Mouse (Mus musculus) adrenal gland, postnatal 10 days (tissue): ENCODE results near the gene Ppp1r14b. TPM values are rescaled to one million over a fixed set of nuclear protein-coding genes. Genes with fewer than 3 reads are reported as not detected.
A peak's percentile ranks its signal among the peaks of the same experiment; 100 is the strongest.

Source experiments
- DNase-seq: peaks from one replicate; pipeline ENCODE4 v3.0.0; 2021; ENCODE audit warnings: mixed read lengths
- long read RNA-seq, 2 experiments: library from polyadenylated mRNA; stranded (forward); transcript quantifications; one replicate each; pipeline ENCODE4 v2.0.0; 2021
- total RNA-seq, 2 experiments: library from RNA; stranded (reverse); gene quantifications; 2 replicates each; pipeline ENCODE4 v1.2.3; 2021

Gene Ppp1r14b
- total RNA-seq: 100 to 1,000 TPM; 289 to 333 TPM
- long read RNA-seq, experiment 1, transcript Ppp1r14b-201 (4 exons, 999 nt): major isoform, 251 of 268 reads
- long read RNA-seq, experiment 1, partial matches to known transcripts: 0 of 268 reads
- long read RNA-seq, experiment 1, other reads (novel, unspliced or antisense): 10 of 268 reads
- long read RNA-seq, experiment 2, transcript Ppp1r14b-201 (4 exons, 999 nt): major isoform, 143 of 163 reads
- long read RNA-seq, experiment 2, transcript Ppp1r14b-202 (3 exons, 552 nt): minor isoform, 5 of 163 reads
- long read RNA-seq, experiment 2, partial matches to known transcripts: 6 of 163 reads
- long read RNA-seq, experiment 2, other reads (novel, unspliced or antisense): 5 of 163 reads

DNA sequence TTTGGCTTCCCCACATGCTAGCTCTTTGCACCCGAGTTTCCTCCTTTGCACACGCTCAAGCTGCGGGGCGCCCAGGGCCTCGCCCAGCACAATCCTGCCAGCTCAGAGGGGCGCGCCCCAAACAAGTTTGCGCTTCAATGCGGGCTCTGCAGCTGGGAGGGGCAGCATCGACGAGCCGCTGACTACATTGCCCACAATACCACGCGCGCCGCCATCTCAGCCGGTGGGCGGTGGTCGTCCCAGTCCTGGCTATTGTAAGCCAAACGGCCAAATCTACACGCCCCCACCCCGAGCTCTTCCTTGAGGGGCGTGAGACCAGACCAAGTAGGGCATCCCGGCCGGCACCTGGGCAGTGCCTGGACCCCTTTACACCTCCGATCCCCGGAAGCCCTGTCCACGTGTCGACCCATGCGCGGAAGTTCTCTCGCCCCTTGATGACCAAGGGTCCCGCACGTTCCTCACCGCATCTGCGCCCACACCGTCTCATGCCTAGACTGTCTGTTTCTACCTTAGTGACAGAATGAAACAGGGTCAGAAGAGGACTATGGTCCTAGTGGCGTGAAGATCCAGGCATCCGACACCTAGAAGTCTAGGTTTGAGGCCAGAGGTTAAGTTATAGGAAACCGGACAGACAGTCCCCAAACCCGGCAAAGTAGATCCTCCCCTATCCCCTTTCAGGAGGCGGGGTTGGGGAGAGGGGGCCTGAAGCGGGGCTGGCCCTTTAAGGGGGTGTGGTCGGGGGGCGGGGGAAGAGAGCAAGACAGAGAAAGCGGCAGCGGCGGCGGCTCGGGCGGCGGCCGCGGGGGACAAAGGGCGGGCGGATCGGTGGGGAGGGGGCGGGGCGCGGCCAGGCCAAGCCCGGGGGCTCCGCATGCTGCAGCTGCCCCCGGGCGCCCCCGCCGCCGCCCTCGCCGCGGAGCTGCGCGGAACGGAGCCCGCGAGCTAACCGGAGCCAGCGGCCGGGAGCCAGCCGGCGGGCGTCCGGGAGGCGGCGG is at the start of gene Ppp1r14b:
Gene Ppp1r14b, plus strand, starts transcription at position 758 of the 995 bp plus-strand sequence.
- peak; percentile 91 for DNase-seq

DNA sequence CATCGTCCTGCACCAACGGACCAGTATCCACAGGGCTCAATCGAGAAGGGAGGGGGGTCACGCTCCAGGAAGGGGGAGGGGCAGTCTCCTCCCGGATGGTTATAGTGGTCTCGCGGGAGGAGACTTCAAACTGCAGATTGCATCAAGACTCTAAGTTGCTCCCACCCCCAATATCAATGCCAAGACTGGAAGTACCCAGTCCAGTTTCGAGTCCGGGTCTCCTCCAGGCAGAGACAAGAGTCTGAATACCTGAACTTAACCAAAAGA is 49.5 kb upstream of the Ppp1r14b start, which contains the start of gene Catsperz:
Gene Catsperz, minus strand, starts transcription at position 74 of the 267 bp plus-strand sequence.
- no peak for DNase-seq

DNA sequence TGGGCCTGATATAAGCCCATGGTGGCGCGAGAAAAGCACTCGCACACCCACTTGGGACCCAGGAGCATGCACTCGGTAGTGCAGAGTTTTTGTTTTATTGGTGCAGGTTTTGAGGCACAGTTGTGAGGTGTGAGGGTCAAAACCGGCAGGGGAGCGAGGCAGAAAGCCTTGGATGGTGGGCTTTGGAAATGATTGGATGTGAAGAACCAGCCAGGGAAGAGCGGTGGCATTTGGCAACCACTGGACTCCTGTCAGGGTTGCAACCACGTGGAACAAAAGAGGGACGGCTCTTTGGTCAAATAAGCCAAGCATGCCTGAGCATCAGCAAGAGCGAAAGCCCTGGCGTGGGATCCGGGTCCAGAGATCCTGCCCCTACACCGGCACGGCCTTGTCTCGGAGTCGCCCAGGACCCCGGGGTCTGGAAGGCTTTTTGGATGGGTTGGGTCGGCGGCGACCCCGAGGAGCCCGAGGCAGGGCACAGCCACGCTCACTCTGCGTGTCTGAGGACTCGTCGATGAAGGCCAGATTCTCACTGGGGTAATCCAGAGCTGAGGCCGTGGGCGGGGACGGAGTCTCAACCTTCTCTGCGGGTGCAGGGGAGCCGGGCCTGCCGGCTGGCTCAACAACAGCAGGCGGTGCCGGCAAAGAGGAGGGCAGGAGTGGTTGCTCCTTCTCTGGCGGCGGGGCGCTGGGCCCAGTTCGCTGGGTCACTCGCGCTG is 49.0 kb upstream of the Ppp1r14b start:
- no peak for DNase-seq

DNA sequence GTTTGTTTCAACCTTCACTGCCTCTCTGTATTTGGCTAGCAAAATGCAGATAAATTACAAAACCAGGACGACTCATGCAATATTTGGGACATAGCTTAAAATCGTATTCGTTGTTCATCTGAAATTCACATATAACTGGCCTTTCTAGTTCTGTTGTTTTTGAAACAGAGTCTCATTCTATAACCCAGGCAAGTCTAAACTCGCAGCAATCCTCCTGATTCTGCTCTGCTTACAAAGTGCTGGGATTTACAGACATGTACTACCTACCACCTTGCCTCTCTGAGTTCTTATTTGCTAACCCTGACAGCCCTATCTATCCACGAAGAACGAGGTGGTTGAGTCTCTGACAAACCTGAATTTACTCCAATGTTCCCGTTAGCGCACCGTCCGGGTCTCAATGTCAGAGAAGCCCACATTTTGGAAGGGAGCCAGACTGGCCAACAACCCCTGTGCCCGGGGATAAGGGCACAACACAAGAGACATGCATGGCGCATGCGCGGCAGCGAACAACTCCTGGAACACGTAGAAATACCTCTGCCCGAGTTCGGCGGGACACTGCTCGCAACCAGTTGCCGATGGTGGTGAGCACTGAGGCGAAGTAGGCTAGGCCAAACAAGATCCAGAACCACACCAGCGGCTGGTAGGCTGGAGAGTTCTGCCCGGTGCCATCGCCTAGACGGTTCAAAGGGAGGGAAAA is 48.1 kb upstream of the Ppp1r14b start:
- peak; percentile 64 for DNase-seq

DNA sequence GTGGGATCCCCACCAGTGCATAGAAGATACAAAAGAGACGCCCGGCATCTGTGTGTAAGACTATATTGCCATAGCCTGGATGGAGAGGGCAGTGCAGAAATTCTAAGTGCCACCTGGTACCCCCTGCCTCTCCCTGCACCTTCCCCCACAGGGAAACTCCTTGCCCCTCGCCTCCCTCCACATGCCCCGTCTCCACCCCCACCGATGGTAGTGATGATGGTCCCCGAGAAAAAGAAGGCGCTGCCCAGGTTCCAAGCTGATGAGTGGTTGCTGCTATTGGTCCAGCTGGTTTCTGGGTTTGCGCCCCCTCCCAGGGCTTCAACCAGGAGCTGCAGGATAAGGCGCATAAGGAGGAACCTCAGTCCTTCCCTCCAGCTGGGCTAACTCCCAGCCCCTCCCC is 46.7 kb upstream of the Ppp1r14b start:
- DNase-seq: no peak

DNA sequence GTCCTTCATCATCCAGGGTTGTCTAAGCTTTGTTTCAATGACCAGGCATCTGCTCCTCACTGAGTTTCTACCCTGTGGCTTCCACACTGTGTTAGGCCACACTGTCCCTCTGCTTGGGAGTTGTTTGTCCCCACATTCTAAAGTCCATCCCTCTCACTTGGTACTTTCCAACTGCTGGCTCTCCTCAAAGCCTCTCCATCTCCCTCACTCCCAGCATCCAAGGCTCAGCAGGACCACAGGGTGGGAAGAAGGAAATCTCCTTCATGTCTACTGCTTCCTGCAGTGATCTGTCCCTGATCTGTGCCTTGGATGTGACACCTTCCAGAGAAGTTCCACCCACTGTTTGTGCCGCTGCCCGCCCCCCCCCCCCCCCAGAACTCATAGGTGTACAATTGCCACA is 43.8 kb upstream of the Ppp1r14b start:
- DNase-seq: no peak

DNA sequence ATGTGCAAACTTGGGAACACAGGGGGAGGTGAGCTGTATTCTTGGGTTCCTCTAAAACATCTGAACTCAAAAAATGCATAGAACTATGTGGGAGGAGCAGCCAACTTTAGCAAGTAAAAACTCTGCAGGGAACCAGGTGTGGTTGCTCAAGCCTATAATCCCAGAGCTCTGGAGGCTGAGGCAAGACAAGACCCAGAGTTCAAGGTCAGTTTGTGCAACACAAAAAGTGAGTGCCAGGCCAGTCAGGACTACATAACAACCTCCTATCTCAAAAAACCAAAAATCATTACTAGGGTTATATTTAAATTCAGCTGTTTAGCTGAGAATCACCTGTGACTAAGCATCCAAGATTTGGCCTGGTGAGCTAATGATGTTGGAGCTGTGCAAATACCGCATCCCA is 42.8 kb upstream of the Ppp1r14b start:
- no peak for DNase-seq

DNA sequence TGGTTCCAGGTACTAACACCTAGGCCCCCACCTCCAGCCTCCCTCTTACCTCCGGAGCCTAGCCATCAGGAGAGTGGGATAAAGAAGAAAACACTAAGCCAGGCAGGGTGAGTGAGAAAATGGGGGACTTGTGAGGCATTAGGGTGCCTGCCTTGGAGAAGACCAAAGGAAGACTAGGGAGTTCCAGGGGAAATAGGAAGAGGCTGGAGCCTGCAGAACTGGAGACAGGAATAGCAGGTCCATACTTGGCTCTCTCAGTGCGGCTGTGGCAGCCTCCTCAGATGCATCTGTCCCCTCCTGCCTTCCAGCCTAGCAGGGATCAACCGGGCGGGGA is 41.7 kb upstream of the Ppp1r14b start:
- DNase-seq: no peak

DNA sequence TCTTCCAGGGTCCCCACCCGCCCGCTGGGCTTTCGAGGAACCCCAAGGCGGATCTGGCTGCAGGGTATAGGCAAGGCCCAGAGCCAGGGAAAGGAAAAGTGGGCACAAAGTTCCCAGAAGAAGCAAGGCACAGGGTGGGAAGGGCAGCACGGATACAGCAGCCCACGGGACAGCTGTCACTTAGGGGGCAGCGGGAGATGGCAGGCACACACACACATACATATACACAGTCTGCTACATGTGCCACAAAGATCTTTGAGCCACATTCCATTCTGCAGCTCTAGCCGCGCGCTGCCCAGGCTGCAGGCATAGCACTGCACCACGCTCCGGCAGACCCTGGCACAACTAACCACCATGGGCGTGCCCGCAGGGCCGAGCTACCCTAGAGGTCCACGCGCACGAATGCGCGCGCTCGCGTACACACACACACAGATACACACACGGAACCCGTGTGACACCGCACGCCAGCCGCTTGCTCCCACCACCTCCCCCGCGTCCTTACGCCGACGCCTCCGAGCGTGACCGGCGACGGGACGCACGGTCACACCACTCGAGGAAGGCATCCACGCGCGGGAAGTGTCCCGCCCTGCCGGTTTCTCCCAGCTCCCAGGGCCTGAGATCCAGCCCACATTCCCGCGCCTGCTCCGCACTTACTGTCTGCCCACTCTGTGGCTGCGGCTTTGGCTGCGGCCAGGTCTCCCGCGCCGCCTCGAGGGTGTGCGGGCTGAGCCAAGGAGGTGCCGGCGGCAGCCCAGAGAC is 41.2 kb upstream of the Ppp1r14b start:
- no peak for DNase-seq

DNA sequence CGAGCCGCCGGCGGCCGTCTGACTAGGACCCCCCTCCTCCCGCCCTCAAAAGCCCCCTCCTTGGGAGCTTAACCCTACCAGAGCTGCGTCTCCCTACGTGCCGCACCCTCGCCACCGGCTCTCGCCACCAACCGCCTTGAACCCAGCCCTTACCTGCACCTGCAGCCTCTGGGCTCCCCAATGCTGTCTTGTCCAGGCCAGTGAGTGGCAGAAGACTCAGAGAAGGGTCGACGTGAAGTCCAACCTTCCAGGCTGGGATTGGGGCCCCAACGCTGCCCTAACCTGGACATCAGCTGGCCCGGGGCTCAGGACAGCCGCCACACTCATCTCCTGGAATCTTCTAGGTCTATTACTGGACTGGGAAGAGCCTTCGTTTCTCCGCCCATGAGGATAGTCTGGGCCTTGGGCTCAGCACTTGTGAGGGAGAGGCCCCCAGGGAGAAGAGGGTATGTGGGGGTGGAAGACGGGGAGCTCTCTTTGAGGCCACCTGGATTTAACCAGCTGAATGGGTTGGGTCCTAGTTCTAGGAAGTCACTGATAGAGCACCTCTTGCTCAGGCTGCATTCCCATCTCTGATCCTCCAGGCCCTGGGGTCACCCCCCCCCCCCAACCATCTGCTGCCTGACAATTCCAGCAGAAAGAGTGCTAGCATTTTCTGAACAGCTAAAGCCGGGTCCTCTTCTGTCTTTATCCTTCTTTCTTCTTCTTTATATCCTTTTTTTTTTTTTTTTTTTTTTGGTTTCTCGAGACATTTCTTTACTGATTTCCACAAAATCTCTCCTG is 40.4 kb upstream of the Ppp1r14b start, which contains the start of gene Kcnk4:
Gene Kcnk4, minus strand, starts transcription at position 321 of the 783 bp plus-strand sequence.
- no peak for DNase-seq

DNA sequence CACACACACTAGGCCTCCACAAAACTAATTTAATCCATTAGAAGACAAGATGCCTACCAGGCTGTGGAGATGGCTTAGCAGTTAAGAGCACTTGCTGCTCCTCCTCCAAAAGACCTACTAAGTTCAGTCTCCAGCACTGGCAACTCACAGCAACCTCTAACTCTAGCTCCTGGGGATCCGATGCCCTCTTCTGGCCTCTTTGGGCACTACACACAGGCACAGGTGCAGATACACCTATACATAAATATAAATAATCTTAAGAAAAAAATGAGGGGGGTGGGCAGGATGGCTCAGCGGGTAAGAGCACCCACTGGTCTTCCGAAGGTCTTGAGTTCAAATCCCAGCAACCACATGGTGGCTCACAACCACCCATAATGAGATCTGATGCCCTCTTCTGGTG is 38.5 kb upstream of the Ppp1r14b start:
- DNase-seq: no peak

DNA sequence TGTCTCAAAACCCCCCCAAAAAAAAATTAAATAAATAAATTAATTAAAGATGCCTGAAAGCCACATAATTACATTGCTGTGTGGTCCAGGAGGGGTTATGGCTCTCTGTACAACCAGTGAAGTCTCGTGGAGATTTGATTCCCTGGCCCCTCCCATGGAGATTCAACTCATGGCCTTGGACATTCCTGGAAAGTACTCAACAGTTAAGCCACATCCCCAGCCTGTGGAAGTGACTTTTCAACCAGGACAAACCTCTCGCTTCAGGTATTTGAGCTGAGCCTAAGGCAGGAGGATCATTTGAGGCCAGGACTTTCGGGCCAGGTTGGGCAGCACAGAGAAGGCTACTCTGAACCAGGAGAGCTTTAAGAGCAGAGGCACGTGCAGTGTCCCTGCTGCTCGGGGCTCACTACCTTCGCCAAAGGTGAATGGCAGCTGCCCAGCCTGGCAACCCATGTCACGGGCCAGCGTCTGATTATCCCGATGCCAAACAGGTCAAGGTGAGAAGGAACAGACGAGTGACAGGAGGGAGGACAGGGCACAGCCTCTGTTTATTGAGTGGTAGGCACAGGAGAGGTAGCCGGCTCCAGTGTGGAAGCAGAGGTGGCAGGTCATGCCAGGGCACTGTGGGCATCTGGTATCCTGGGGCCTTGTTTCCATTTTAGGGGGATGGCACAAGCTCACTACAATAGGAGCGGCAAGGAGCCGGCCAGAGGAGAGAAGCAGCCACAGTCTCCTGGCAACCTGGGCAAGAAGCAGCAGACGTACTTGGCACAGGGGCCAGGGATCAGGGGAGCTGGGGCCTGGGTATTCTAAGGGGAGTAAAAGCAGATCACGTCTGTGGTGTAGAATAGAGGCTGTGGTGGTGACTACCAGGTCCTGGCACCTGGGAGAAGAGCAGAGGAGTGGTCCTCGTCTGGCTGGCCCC is 37.0 kb upstream of the Ppp1r14b start:
- DNase-seq: no peak

DNA sequence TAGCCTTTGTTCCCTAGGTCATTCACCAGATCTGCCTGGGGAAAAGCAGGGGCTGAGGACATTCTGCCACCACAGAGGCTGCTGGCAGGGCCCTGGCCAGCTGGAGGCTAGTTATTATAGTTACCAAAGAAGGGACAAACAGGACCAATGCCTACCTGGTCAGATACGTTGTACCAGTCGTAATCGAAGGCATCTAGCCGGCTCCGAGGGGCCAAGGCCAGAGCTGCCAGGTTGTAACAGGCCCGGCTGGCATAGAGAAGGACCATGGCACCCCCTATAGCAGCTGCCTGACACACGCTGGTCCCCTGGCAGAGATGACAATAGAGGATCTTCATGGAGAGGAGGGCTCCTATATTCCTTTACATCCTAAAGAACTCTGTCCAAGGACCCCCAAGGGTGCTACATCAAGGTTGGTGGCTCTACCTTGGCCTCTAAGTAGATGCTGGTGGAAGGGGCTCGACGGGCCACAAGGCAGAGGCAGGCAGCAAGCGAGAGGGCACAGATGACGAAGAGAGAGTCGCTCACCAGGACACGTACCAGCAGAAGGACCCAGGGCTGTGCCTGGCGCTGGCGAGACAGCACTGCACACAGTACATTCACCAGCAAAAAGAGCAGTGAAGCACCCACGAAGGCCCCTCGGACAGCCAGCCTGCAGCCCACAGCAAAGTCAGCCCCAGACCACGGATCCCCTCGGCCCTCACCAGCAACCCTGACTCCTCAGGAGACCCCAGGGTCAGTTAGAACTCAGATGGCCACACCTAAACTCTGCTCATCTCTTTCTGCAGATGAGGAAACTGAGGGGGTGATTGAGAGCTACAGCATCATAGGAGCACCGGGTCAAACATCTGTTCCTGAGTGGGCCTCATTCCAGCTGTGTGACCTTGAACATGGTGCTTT is 35.4 kb upstream of the Ppp1r14b start:
- DNase-seq: no peak

DNA sequence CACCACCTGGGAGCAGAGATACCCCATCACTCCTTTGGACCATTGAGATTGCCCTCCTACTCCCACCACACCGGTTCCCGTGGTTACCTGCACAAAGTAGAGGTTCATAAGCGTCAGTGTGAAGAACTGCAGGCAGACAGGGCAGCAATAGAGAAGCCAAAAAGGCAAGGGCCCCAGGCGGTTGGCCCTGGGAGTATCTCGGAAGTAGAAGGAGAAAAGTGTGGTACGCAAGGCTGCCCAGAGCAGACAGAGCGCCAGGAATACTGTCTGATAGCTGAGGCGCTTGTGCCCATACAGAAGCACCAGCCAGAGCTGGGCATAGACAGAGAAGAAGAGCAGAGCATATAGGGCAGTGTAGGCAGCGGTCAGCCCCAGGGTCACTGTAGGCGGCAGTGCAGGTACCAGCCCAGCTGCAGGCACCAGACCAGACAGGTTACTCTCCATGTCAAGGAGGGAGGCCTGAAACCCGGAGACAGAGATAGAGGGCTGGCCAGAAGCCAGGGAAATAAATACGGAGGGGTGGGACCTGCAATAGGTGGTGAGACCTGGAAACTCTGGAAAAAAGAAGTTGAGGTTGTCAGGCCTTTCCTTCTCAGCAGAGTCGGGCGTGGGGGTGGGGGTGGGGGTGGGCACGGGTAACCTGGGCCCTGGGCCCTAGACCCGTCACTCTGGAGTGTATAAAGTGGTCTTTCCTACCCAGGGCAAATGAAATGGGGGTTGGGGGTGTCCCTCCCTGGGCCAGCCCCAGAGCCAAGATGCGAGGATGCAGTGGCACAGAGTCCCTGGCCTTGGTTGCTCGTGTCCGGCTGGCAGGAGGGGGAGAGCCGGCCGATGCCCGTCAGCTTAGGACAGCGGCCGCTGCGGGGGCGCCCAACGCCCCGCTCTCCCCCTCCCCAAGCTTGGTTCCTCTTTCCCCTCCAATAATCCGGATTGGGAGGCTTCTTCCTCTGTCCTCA is 34.1 kb upstream of the Ppp1r14b start:
- peak; percentile 43 for DNase-seq

DNA sequence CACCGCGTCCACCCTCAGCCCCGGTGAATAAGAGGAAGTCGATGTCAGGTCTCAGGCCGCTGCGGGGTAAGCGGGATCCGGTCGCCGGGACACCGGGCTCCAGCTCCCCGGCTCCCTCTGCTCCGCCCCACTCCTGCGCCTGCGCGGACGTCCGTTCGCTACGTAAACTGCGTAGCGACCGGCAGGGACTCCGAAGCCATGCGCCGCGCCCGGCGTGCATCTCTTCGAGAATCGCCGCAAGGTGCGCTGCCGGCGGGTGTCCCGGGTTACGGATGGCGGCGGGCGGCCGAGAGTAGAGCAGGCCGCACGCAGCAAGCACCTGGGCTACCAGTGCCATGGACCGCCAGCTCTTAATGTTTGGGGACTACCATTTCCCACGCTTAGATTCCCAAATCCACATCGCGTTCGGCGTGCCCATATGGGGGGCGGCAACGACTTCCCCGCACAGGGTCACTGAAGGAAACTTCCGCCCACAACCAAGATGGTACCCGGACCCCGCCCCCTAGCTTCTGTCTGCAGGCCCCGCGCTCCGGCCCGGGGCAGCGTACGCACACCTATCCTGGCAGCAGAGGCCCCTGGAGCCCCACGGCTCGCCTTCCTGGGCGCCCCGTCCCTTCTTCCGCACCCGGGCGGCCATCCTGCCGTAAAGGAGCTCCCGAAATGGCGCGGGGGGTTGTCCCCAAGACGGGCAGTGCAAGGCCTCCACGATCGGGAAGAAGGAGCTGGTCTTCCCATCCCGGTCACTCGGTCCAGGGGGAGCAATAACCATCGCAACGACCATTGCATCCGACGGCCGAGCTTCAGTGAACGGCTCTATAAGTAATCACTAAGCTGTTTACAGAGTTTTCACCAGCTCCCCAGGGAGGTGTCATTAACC is 33.2 kb upstream of the Ppp1r14b start, which contains the start of gene Bad:
Gene Bad, plus strand, starts transcription at position 490 of the 877 bp plus-strand sequence.
- DNase-seq: peak; percentile 99

DNA sequence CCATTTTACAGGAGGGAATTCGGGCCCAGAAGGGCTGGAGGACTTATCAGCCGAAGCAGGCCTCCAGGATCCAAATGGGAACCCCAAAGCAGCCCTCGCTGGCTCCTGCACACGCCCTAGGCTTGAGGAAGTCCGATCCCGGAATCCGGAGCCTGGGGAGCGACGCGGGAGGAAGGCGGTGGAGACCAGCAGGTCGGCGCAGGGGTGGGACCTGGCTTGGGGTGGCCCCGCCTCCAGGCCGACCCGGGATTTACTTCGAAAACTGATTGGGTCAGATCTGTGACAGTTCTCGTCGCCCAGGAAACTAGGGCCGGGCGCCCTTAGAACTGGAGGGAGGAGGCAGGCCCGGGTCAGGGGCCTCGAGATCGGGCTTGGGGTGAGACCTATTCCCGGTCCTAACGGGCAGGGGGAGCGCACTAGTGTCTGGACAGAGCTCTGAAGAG is 32.5 kb upstream of the Ppp1r14b start, which contains the start of gene Gpr137:
Gene Gpr137, minus strand, starts transcription at position 232 of the 443 bp plus-strand sequence.
- peak; percentile 96 for DNase-seq
